Mouse (Mus musculus): ENCODE measurements at regions not wholly inside any gene's neighbourhood (a gene's known extent, or its start where the extent isn't known, plus 50 kb on each side); places are given as distances from the start of the nearest gene placed in this dataset.

DNA sequence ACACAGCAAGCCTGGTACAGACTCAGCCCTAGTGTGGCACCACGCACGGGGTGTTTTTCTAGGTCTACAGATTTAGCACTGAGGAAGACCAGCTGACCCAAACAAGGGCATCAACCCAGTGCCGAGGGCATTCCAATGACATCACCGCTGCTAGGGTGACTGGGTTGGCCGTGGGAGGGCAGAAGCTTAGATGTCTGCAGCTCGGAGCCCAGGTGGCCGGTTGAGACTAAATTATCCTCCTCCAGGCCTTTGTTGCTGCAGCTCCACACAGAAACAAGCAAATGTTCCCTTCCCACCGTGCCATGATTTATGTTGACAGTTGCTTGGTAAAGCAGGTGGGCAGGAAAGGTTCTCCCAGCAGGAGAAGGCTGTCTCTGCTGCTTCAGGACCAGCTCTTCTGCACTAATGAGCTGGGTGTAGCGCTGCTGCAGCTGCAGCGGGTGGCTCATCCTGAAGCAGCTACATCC, 198.8 kb upstream of the Peli2 start:
- no peaks in the 10 kb centered on the region for H3K27me3 ChIP-seq (ENCODE audit: control insufficient read depth, insufficient read depth, low read length, poor library complexity, severe bottlenecking)
- TF ChIP-seq EP300 (IDR thresholded peaks at IDR 0.05; ENCODE audit: insufficient read depth, low read depth, low read length): no peak
- no peak for TF ChIP-seq POLR2A (IDR thresholded peaks at IDR 0.05; ENCODE audit: insufficient read depth, low read length)
- TF ChIP-seq CTCF (IDR thresholded peaks at IDR 0.05; ENCODE audit: low read depth, low read length): no peak
- H3K4me3 ChIP-seq (ENCODE audit: low read depth, low read length): no peak overlapping the region
- H3K27ac ChIP-seq (ENCODE audit: insufficient read depth, low read length): no peak overlapping the region
- no peaks in the 10 kb centered on the region for H3K4me1 ChIP-seq (ENCODE audit: control insufficient read depth, insufficient read depth, low read length)
- no peaks in the 10 kb centered on the region for H3K36me3 ChIP-seq (ENCODE audit: control insufficient read depth, insufficient read depth, low read length, poor library complexity, severe bottlenecking)
- H3K9me3 ChIP-seq (replicated peaks; ENCODE audit: control insufficient read depth, insufficient read depth, low read length, poor library complexity, severe bottlenecking): no peaks in the 10 kb centered on the region
- H3K9ac ChIP-seq (ENCODE audit: low read depth, poor library complexity, severe bottlenecking): no peak overlapping the region

- TF ChIP-seq EP300 (IDR thresholded peaks at IDR 0.05; ENCODE audit: insufficient read depth, low read depth, low read length) (no peak), CTCF (IDR thresholded peaks at IDR 0.05; ENCODE audit: low read depth, low read length) (no peak), POLR2A (IDR thresholded peaks at IDR 0.05; ENCODE audit: insufficient read depth, low read length) (no peak)
- Histone ChIP-seq H3K4me3 (ENCODE audit: low read depth, low read length) (no peak overlapping the region), H3K27me3 (ENCODE audit: control insufficient read depth, insufficient read depth, low read length, poor library complexity, severe bottlenecking) (no peaks in the 10 kb centered on the region), H3K9me3 (replicated peaks; ENCODE audit: control insufficient read depth, insufficient read depth, low read length, poor library complexity, severe bottlenecking) (no peaks in the 10 kb centered on the region), H3K4me1 (ENCODE audit: control insufficient read depth, insufficient read depth, low read length) (no peaks in the 10 kb centered on the region), H3K27ac (ENCODE audit: insufficient read depth, low read length) (no peak overlapping the region), H3K36me3 (ENCODE audit: control insufficient read depth, insufficient read depth, low read length, poor library complexity, severe bottlenecking) (no peaks in the 10 kb centered on the region), H3K9ac (ENCODE audit: low read depth, poor library complexity, severe bottlenecking) (no peak overlapping the region)
Observed at GRCm38 (mm10) chr14:47926416-47926815, 194.2 kb upstream of the Peli2 start.

DNA sequence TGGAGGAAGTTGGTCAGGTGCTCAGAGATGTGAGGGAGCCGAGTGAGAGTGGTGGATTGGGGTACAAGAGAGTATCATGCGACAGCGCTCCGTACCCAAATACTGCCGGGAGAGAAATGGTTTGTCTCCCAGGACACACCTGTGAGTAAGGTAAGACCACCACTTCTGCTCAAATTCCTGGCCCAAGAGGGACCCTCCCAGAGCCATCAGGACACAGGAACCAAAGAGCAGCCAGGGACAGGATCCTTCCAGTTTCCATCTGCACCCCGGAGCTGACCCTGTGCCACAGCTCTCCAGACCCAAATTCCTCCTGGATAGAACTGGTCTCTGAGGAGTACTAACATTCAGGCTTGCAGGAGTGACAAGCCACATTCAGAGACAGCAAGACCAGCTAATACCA, 185.2 kb upstream of the Peli2 start:
- no peak for TF ChIP-seq POLR2A (IDR thresholded peaks at IDR 0.05; ENCODE audit: insufficient read depth, low read length)
- no peak for TF ChIP-seq EP300 (IDR thresholded peaks at IDR 0.05; ENCODE audit: insufficient read depth, low read depth, low read length)
- no peak for TF ChIP-seq CTCF (IDR thresholded peaks at IDR 0.05; ENCODE audit: low read depth, low read length)
- Histone ChIP-seq H3K4me1 (ENCODE audit: control insufficient read depth, insufficient read depth, low read length) (no peaks in the 10 kb centered on the region), H3K27ac (ENCODE audit: insufficient read depth, low read length) (no peak overlapping the region), H3K9me3 (replicated peaks; ENCODE audit: control insufficient read depth, insufficient read depth, low read length, poor library complexity, severe bottlenecking) (no peaks in the 10 kb centered on the region), H3K27me3 (ENCODE audit: control insufficient read depth, insufficient read depth, low read length, poor library complexity, severe bottlenecking) (no peaks in the 10 kb centered on the region), H3K36me3 (ENCODE audit: control insufficient read depth, insufficient read depth, low read length, poor library complexity, severe bottlenecking) (no peaks in the 10 kb centered on the region), H3K9ac (ENCODE audit: low read depth, poor library complexity, severe bottlenecking) (no peak overlapping the region), H3K4me3 (ENCODE audit: low read depth, low read length) (no peak overlapping the region)

DNA sequence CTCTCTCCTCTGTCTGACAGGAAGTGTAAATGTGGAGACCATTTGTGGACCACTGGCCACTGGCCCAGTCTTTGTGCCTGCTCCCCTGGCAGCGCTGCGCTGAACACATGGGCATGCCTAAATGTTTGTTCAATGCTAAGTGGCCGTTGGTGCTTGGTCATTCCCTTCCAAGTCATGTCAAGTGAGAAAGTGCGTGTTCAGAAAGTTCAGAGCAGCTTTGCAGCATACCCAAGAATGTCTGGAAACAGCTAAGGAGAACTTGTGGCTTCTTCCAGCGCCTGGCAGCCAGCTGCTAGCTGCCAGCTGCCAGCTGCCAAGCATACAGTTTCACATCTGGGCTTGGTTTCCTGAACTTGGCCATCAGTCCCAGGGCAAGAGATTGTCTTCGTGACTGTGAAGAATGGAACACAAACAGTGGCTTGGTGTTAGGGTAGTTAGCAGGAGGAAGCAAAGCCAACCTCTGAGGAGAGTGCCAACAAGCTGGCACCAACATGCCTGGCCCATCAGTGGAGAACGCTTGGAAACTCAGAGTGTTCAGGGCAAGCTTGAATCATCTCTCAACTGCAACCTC, 183.5 kb upstream of the Peli2 start:
- Histone ChIP-seq H3K36me3 (ENCODE audit: control insufficient read depth, insufficient read depth, low read length, poor library complexity, severe bottlenecking) (no peaks in the 10 kb centered on the region), H3K9ac (ENCODE audit: low read depth, poor library complexity, severe bottlenecking) (no peak overlapping the region), H3K4me1 (ENCODE audit: control insufficient read depth, insufficient read depth, low read length) (no peaks in the 10 kb centered on the region), H3K27ac (ENCODE audit: insufficient read depth, low read length) (no peak overlapping the region), H3K4me3 (ENCODE audit: low read depth, low read length) (no peak overlapping the region), H3K9me3 (replicated peaks; ENCODE audit: control insufficient read depth, insufficient read depth, low read length, poor library complexity, severe bottlenecking) (no peaks in the 10 kb centered on the region), H3K27me3 (ENCODE audit: control insufficient read depth, insufficient read depth, low read length, poor library complexity, severe bottlenecking) (no peaks in the 10 kb centered on the region)
- TF ChIP-seq POLR2A (IDR thresholded peaks at IDR 0.05; ENCODE audit: insufficient read depth, low read length) (no peak), EP300 (IDR thresholded peaks at IDR 0.05; ENCODE audit: insufficient read depth, low read depth, low read length) (no peak), CTCF (IDR thresholded peaks at IDR 0.05; ENCODE audit: low read depth, low read length) (no peak)

- no peak for TF ChIP-seq POLR2A (IDR thresholded peaks at IDR 0.05; ENCODE audit: insufficient read depth, low read length)
- no peak for TF ChIP-seq EP300 (IDR thresholded peaks at IDR 0.05; ENCODE audit: insufficient read depth, low read depth, low read length)
- TF ChIP-seq CTCF (IDR thresholded peaks at IDR 0.05; ENCODE audit: low read depth, low read length): no peak
- Histone ChIP-seq H3K9ac (ENCODE audit: low read depth, poor library complexity, severe bottlenecking) (no peak overlapping the region), H3K36me3 (ENCODE audit: control insufficient read depth, insufficient read depth, low read length, poor library complexity, severe bottlenecking) (no peaks in the 10 kb centered on the region), H3K27ac (ENCODE audit: insufficient read depth, low read length) (no peak overlapping the region), H3K4me1 (ENCODE audit: control insufficient read depth, insufficient read depth, low read length) (no peaks in the 10 kb centered on the region), H3K9me3 (replicated peaks; ENCODE audit: control insufficient read depth, insufficient read depth, low read length, poor library complexity, severe bottlenecking) (no peaks in the 10 kb centered on the region), H3K27me3 (ENCODE audit: control insufficient read depth, insufficient read depth, low read length, poor library complexity, severe bottlenecking) (no peaks in the 10 kb centered on the region), H3K4me3 (ENCODE audit: low read depth, low read length) (no peak overlapping the region)
Observed at GRCm38 (mm10) chr14:47939781-47940590, 180.6 kb upstream of the Peli2 start.

DNA sequence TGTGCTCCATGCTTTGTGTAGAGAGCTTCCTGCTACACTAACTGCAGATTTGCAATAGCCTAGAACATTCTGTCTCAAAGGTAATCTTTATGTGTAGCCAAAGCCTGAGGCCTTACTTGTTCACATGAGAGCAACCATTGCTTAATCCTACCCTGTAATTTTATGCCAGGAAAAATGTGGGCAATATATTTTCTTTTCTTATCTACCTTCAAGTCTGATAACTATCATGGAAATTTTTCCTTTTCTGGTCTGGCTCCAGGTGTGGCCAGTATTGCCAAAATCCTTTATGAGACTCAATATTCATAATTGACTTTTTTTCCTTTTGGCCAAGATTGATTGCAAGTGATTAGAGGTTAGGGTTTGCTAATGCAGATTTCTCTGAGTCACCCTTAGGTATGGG, 178.0 kb upstream of the Peli2 start:
- Histone ChIP-seq H3K9ac (ENCODE audit: low read depth, poor library complexity, severe bottlenecking) (no peak overlapping the region), H3K9me3 (replicated peaks; ENCODE audit: control insufficient read depth, insufficient read depth, low read length, poor library complexity, severe bottlenecking) (no peaks in the 10 kb centered on the region), H3K4me3 (ENCODE audit: low read depth, low read length) (no peak overlapping the region), H3K36me3 (ENCODE audit: control insufficient read depth, insufficient read depth, low read length, poor library complexity, severe bottlenecking) (no peaks in the 10 kb centered on the region), H3K27ac (ENCODE audit: insufficient read depth, low read length) (no peak overlapping the region), H3K4me1 (ENCODE audit: control insufficient read depth, insufficient read depth, low read length) (no peaks in the 10 kb centered on the region), H3K27me3 (ENCODE audit: control insufficient read depth, insufficient read depth, low read length, poor library complexity, severe bottlenecking) (no peaks in the 10 kb centered on the region)
- no peak for TF ChIP-seq EP300 (IDR thresholded peaks at IDR 0.05; ENCODE audit: insufficient read depth, low read depth, low read length)
- no peak for TF ChIP-seq POLR2A (IDR thresholded peaks at IDR 0.05; ENCODE audit: insufficient read depth, low read length)
- TF ChIP-seq CTCF (IDR thresholded peaks at IDR 0.05; ENCODE audit: low read depth, low read length): no peak
